Mouse (Mus musculus) layer of hippocampus, postnatal 14 days (tissue): ENCODE data around the gene Cecr2. TPM values are rescaled to one million over a fixed set of nuclear protein-coding genes. Genes with fewer than 3 reads are reported as not detected.
"Not testable (repeated sequence)": the region's sequence is repeated elsewhere in the genome, so short reads cannot be mapped to it uniquely, and the experiment has no call there.

Experiments used
- DNase-seq, 2 experiments: peaks; one replicate each; pipeline ENCODE4 v3.0.0; 2021 to 2022; ENCODE audit warnings: low spot score in 2 of 2, mixed read lengths in 1 of 2
- microRNA-seq, 2 experiments: library from miRNA; unstranded; fragments of <30 nt; microRNA quantifications; one replicate each; pipeline ENCODE4 v1.2.0; 2021
- total RNA-seq, 2 experiments: library from RNA; stranded (reverse); gene quantifications; 2 replicates each; pipeline ENCODE4 v1.2.3; 2021

Gene Cecr2
- total RNA-seq, 2 experiments from 2014 or later = 8.9 to 12.5 TPM

DNA sequence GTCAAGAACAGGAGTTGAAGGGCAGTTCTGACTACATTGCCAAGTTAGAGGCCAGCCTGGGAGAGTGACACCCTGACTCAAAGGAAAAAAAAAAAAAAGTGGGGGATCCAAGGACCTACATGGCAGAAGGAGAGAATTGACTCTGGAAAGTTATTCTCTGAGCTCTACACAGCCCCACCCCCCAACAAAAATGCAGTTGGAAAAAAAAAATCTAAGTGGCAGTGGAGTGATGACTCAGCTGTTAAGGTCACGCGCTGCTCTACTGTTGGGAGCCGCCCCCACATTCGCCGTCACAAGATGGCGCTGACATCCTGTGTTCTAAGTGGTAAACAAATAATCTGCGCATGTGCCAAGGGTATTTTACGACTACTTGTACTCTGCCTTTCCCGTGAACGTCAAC lies 145.8 kb downstream of the Cecr2 start:
- DNase-seq = not testable (repeated sequence)

DNA sequence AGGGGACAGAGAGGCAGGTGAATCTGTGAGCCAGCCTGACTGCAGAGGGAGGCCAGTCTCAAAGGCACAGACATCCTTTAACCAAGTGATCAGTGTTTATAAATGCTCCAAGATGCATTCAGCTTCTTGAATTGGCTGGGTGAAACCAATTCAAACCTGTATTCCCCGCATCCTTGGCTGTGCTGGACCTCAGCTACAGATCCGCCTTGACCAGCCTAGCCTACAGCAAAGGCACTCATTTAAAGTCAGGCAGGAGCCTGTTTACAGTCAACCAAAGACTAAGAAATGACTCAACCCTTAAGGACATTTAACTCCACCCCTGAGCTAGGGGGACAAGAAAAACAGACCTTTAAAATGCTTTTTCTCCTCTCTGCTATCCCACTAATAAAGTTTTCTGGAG lies 153.1 kb downstream of the Cecr2 start:
- DNase-seq = no peak

DNA sequence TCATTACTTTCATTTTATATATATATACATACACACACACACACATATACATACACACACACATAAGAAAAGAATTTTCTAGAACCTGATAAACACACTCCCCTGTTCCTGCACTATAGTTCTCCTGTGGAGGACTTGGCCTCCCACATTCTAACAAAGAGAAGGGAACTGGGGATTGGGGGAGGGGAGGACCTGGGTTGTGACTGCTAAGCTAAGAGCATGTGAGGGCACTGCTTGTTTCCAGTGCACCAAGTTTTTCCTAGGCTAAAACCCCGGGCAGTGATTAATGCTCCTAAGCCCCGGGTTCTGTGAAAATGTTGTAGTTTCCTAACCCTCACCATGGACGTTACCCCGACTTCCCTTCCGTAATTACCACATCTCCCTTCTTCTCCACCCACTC lies 154.0 kb downstream of the Cecr2 start:
- DNase-seq = no peak

Small RNA genes within 50 kb of the gene (microRNA-seq; reads per million reads assigned to microRNA genes)
- 0 reads per million in 2 experiments for gene Gm25193

Other genes starting within 250 kb of the Cecr2 start
- gene Il17ra, start 203.1 kb upstream of the Cecr2 start, total RNA-seq = 1 to 10 TPM; 5.0 to 6.6 TPM
- gene Tmem121b, start 172.6 kb upstream of the Cecr2 start, total RNA-seq = 10 to 100 TPM; 41.3 to 42.2 TPM
- gene Hdhd5, start 135.1 kb upstream of the Cecr2 start, total RNA-seq = 10 to 100 TPM; 34.2 to 38.1 TPM
- 10 to 100 TPM; 50.4 to 51.5 TPM for gene Slc25a18, start 107.2 kb downstream of the Cecr2 start, total RNA-seq
- gene Atp6v1e1, start 156.4 kb downstream of the Cecr2 start, total RNA-seq = 100 to 1,000 TPM; 455 to 462 TPM
- 10 to 100 TPM; 49.9 to 51.9 TPM for gene Bcl2l13, start 169.8 kb downstream of the Cecr2 start, total RNA-seq